Mouse (Mus musculus): ENCODE data around the gene Hist3h2ba. TPM values are rescaled to one million over a fixed set of nuclear protein-coding genes. Genes with fewer than 3 reads are reported as not detected.
A peak's percentile ranks its signal among the peaks of the same experiment; 100 is the strongest.

The Hist3h2ba gene
- polyA plus RNA-seq, 1 experiment, result 5.1 TPM

DNA sequence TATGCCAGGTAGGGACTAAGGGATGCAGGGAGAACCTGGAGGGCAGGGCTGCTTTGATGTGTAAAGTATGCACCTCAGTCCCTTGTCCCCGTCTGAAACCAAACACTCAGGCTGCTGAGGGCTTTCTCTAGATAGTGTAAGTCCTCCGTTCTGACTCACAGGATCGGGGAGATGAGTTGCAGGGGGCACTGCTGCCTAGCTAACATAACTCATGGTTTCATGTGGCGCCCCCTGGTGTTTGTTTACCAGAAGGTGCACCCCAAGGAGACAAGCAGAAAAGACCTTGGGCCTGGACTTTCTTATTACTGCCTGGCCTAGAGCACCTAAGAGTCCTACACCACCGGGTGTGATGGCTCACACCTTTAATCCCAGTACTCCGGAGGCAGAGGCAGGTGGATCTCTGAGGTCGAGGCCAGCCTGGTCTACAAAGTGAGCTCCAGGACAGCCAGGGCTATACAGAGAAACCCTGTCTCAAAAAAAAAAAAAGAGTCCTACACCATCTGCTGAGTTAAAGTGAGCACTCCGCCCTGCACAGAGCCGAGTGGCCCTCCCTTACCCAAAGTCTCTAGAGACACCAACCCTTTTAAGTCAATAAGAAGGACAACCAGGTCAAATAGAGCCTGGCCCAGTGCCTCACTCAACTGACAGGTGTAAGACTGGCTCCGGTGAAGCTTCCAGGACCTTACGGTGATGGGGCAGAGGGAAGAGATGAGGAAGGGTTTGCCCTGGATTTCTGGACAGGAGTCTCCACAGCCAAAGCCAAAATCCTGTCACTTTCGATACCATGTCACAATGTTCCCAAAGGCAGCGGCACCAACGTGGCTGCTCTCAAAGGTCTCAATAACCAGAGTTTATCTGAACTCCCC lies 31.6 kb upstream of the Hist3h2ba start:
- peaks cover 92% of the 10 kb centered on the region for H3K4me1 ChIP-seq (ENCODE audit: control insufficient read depth)
- peaks cover 39% of the 10 kb centered on the region for H3K36me3 ChIP-seq (ENCODE audit: control insufficient read depth)
- 0 out of 2 replicates have a peak, but pooled peaks cover 2% of the 10 kb centered on the region for H3K27me3 ChIP-seq (ENCODE audit: control insufficient read depth)
- peak overlapping the region; percentile 81 for H3K4me3 ChIP-seq (replicated peaks)
- H3K9me3 ChIP-seq (ENCODE audit: control insufficient read depth, low read length), result no peaks in the 10 kb centered on the region
- no peak for TF ChIP-seq GATA1 (IDR thresholded peaks at IDR 0.05; ENCODE audit: low read length)
- no peak for TF ChIP-seq TAL1 (IDR thresholded peaks at IDR 0.05; ENCODE audit: low read length)

DNA sequence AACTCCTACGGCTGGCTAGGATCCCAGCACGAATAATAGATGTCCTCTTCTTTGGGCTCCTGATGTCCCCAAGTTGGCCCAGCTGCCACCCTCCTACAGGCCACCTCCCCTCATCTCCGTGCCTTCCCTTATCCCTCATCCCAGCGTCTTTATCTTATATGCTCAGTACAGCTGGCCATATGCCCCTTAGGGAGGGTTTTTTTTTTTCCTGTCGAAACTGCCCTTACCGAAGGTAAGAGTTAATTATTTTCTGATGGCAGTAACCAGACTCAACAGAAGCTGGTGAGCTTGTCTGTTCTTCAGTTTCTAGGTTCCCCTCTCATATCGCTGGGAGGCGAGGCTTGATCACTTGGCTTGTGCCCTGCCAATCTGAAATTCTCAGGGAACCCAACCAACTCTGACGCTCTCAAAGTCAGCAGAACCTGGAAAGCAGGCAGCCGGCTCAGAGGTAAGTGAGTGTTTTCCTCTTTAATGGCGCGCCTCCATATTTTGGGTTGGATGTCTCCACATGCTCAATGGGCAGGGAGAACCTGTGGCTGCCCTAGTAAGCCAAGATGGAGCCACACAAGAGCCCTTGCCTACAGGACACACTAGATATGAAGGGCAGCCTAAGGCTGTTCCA lies 30.9 kb upstream of the Hist3h2ba start, which contains the start of gene Btnl10:
Btnl10 (plus strand) TSS at position 164 of the 622 bp plus-strand sequence.
- peaks cover 89% of the 10 kb centered on the region for H3K4me1 ChIP-seq (ENCODE audit: control insufficient read depth)

DNA sequence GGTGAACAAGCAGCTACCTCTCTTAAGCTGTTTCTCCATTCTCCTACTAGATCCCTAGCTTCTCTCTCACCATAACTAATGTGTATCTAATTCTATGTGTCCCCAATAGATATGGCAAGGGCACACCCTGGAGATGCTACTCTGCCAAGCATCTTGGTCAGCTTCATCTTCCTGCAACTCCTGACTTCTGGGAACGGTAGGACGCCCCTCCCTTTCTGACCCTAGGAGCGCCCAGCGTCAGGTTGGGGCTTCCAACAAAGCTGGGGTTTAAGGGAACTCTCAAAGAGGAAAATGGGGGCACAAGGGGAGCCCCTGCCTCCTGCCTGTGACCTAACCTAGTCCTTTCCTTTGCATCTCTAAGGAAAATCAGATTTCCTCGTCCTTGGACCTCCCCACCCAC lies 30.0 kb upstream of the Hist3h2ba start:
- TF ChIP-seq GATA1 (IDR thresholded peaks at IDR 0.05; ENCODE audit: low read length), result no peak
- Histone ChIP-seq H3K4me3 (replicated peaks) (peak overlapping the region; percentile 81), H3K36me3 (ENCODE audit: control insufficient read depth) (peaks cover 56% of the 10 kb centered on the region), H3K4me1 (ENCODE audit: control insufficient read depth) (peaks cover 80% of the 10 kb centered on the region), H3K27me3 (ENCODE audit: control insufficient read depth) (peaks cover 2% of the 10 kb centered on the region; the same call in 1 of the 2 replicates), H3K9me3 (ENCODE audit: control insufficient read depth, low read length) (no peaks in the 10 kb centered on the region)

More for the DNA sequence above, 30.9 kb upstream of the Hist3h2ba start, which contains the start of gene Btnl10:
- no peaks in the 10 kb centered on the region for H3K9me3 ChIP-seq (ENCODE audit: control insufficient read depth, low read length)
- 0 out of 2 replicates have a peak, but pooled peaks cover 2% of the 10 kb centered on the region for H3K27me3 ChIP-seq (ENCODE audit: control insufficient read depth)
- H3K36me3 ChIP-seq (ENCODE audit: control insufficient read depth), result peaks cover 47% of the 10 kb centered on the region
- TF ChIP-seq TAL1 (IDR thresholded peaks at IDR 0.05; ENCODE audit: low read length) (peak; percentile 75), GATA1 (IDR thresholded peaks at IDR 0.05; ENCODE audit: low read length) (peak; percentile 70)
- H3K4me3 ChIP-seq (replicated peaks), result peak within 1 kb of the TSS; percentile 81

DNA sequence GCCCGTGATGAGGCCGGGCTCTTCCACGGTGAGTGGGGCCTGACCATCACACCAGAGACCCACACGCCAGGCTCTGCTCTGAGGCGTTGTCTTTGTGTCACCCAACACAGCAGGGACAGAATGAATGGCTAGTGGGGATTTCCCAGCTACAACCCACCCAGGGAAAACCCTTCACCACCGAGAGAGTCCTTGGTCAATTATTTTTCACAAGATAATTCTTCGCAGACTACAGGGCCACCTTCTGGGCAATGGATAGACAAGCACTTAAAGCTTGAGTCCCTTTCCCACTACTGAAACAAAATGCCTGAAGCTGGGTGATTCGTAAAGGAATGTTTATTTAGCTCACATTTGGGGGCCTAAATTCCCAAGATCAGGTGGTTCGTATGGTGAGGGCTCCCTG lies 26.3 kb upstream of the Hist3h2ba start:
- TF ChIP-seq GATA1 (IDR thresholded peaks at IDR 0.05; ENCODE audit: low read length), result no peak
- TF ChIP-seq TAL1 (IDR thresholded peaks at IDR 0.05; ENCODE audit: low read length), result no peak
- H3K4me1 ChIP-seq (ENCODE audit: control insufficient read depth), result peaks cover 47% of the 10 kb centered on the region
- H3K9me3 ChIP-seq (ENCODE audit: control insufficient read depth, low read length), result no peaks in the 10 kb centered on the region
- no peak overlapping the region for H3K4me3 ChIP-seq (replicated peaks)
- H3K36me3 ChIP-seq (ENCODE audit: control insufficient read depth), result peaks cover 75% of the 10 kb centered on the region
- H3K27me3 ChIP-seq (ENCODE audit: control insufficient read depth), result peaks cover 2% of the 10 kb centered on the region; the same call in 1 of the 2 replicates

DNA sequence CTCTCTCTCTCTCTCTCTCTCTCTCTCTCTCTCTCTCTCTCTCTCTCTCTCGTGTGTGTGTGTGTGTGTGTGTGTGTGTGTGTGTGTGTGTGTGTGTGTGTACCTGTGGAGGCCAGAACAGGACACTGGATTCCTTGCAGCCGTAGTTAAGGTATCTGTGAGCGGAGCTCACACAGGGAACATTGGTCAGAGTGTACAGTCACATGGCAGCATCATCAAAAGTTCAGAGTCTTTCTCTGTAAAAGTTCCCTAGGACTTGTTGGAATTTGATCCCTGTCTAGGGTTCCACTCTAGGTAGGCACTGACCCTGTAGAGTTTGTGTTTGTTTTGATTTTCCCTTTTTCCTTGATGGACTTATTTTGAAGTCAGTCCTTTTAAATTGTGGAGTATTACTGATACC lies 22.1 kb upstream of the Hist3h2ba start:
- no peak overlapping the region for H3K4me3 ChIP-seq (replicated peaks)
- H3K27me3 ChIP-seq (ENCODE audit: control insufficient read depth), result no peaks in the 10 kb centered on the region; the same call in 1 of the 2 replicates
- H3K9me3 ChIP-seq (ENCODE audit: control insufficient read depth, low read length), result no peaks in the 10 kb centered on the region
- TF ChIP-seq GATA1 (IDR thresholded peaks at IDR 0.05; ENCODE audit: low read length) (no peak), TAL1 (IDR thresholded peaks at IDR 0.05; ENCODE audit: low read length) (no peak)
- H3K4me1 ChIP-seq (ENCODE audit: control insufficient read depth), result peaks cover 48% of the 10 kb centered on the region
- H3K36me3 ChIP-seq (ENCODE audit: control insufficient read depth), result peaks cover 57% of the 10 kb centered on the region

DNA sequence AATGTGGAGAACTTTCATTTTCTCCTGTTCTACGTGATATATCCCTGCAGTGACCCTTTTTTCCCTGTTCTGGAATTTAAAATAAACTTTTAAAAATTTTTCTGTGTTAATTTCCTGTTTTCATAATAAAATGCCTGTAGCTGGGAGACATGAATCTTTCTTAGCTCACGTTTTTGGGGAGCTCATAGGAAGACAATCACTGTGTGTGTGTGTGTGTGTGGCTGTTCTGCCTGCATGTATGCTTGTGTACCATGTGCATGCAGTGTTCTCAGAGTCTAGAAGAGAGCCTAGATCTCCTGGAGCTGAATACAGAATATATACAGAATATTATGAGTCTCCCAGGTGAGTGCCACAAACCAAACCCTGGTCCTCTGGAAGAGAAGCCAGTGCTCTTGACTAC lies 21.7 kb upstream of the Hist3h2ba start:
- Histone ChIP-seq H3K36me3 (ENCODE audit: control insufficient read depth) (peaks cover 57% of the 10 kb centered on the region), H3K4me1 (ENCODE audit: control insufficient read depth) (peaks cover 52% of the 10 kb centered on the region), H3K4me3 (replicated peaks) (no peak overlapping the region), H3K9me3 (ENCODE audit: control insufficient read depth, low read length) (no peaks in the 10 kb centered on the region), H3K27me3 (ENCODE audit: control insufficient read depth) (no peaks in the 10 kb centered on the region; the same call in 1 of the 2 replicates)
- TF ChIP-seq GATA1 (IDR thresholded peaks at IDR 0.05; ENCODE audit: low read length), result no peak
- no peak for TF ChIP-seq TAL1 (IDR thresholded peaks at IDR 0.05; ENCODE audit: low read length)

DNA sequence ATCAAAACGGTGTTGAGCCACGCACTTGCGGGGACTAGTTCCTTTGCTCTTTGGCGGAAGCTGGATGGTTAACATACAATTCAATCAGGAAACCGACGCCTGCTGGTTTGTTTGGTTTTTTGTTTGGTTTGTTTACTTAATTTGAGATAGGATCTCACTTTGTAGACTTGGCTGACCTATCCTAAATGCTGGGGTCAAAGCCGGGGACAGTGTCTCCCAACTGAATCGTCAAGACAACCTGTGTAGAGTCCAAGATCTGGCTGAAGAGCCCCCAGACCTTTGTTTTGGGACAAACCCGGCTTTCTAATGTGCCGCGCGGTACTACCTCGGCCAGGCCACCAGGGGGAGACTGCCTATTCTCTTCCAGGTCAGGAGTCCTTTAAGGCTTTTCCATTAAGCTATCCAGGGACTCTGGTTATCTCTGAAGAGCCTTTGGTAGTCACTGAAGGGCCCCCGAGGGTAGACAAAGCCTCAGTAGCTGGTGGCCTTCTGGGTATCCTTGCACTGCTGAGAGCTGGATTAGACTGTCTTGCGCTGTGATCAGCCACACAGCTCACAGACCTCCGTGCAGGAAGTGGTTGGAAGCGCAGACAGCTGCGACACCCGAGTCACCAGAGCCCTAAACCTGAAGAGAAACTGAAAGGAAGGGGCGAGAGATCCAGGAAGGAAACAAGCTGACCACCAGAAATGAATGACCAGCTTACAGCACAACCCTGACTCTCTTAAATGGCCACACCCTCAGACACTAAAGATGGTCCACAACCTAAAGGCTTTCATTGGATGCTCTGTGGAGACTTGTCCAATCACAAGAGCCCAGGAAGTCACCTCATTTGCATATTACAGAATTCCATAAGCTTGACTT lies 20.7 kb upstream of the Hist3h2ba start:
- H3K27me3 ChIP-seq (ENCODE audit: control insufficient read depth), result no peaks in the 10 kb centered on the region; the same call in 1 of the 2 replicates
- peaks cover 54% of the 10 kb centered on the region for H3K4me1 ChIP-seq (ENCODE audit: control insufficient read depth)
- H3K4me3 ChIP-seq (replicated peaks), result peak overlapping the region; percentile 66
- TF ChIP-seq GATA1 (IDR thresholded peaks at IDR 0.05; ENCODE audit: low read length) (no peak), TAL1 (IDR thresholded peaks at IDR 0.05; ENCODE audit: low read length) (no peak)
- no peaks in the 10 kb centered on the region for H3K9me3 ChIP-seq (ENCODE audit: control insufficient read depth, low read length)
- peaks cover 57% of the 10 kb centered on the region for H3K36me3 ChIP-seq (ENCODE audit: control insufficient read depth)

DNA sequence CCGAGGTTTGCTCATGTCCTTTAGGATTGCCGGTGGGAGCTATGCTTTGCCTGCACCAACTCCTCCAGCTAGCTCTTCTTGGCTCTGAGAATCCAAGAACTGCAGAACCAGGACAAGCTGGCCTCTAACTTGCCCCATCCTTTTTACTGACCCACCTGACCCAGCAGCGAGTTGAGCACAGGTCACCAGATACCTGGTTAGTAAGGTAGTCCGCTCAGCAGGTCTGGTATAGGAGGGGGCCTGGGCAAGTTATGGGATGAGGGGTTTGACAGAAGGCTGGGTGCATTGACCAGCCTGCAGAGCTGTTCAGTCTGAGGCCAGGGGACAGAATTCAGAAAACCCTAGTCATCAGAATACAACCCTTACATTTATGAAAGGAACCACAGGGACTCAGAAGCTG lies 19.7 kb upstream of the Hist3h2ba start:
- Histone ChIP-seq H3K4me3 (replicated peaks) (no peak overlapping the region), H3K9me3 (ENCODE audit: control insufficient read depth, low read length) (no peaks in the 10 kb centered on the region), H3K4me1 (ENCODE audit: control insufficient read depth) (peaks cover 54% of the 10 kb centered on the region), H3K27me3 (ENCODE audit: control insufficient read depth) (no peaks in the 10 kb centered on the region), H3K36me3 (ENCODE audit: control insufficient read depth) (peaks cover 57% of the 10 kb centered on the region)
- TF ChIP-seq GATA1 (IDR thresholded peaks at IDR 0.05; ENCODE audit: low read length) (no peak), TAL1 (IDR thresholded peaks at IDR 0.05; ENCODE audit: low read length) (no peak)

Data from erythroblast, embryonic 14.5 days (primary cell).